Mouse (Mus musculus): ENCODE results near the gene Krt83.

Krt83 gene

GRCm38 (mm10) chr15:101479007-101479665, 12.2 kb downstream of the Krt83 start:
- DNase-seq (ENCODE audit: extremely low read depth, low read depth, low spot score), result no peak

- no peak for DNase-seq (ENCODE audit: extremely low read depth, low read depth, low spot score)
Measured at GRCm38 (mm10) chr15:101472952-101473528, 18.3 kb downstream of the Krt83 start, which contains the start of gene Krt86. Gene Krt86, plus strand, starts transcription at chr15:101473478.

- no peak for DNase-seq (ENCODE audit: extremely low read depth, low read depth, low spot score)
Measured at GRCm38 (mm10) chr15:101469093-101469492, 22.2 kb downstream of the Krt83 start.

- no peak for DNase-seq (ENCODE audit: extremely low read depth, low read depth, low spot score)
Measured at GRCm38 (mm10) chr15:101463651-101464050, 27.7 kb downstream of the Krt83 start, which contains the start of gene Krt81. Gene Krt81, minus strand, starts transcription at chr15:101463751.

- no peak for DNase-seq (ENCODE audit: extremely low read depth, low read depth, low spot score)
Measured at GRCm38 (mm10) chr15:101459283-101459682, 32.0 kb downstream of the Krt83 start.

GRCm38 (mm10) chr15:101458361-101458930, 32.9 kb downstream of the Krt83 start:
- DNase-seq (ENCODE audit: extremely low read depth, low read depth, low spot score), result no peak

- DNase-seq (ENCODE audit: extremely low read depth, low read depth, low spot score), result no peak
Measured at GRCm38 (mm10) chr15:101455891-101456290, 35.4 kb downstream of the Krt83 start.

- DNase-seq (ENCODE audit: extremely low read depth, low read depth, low spot score), result no peak
Measured at GRCm38 (mm10) chr15:101455292-101455691, 36.0 kb downstream of the Krt83 start.

- DNase-seq (ENCODE audit: extremely low read depth, low read depth, low spot score), result no peak
Measured at GRCm38 (mm10) chr15:101454774-101455173, 36.5 kb downstream of the Krt83 start.

GRCm38 (mm10) chr15:101453093-101453736, 38.1 kb downstream of the Krt83 start:
- DNase-seq (ENCODE audit: extremely low read depth, low read depth, low spot score), result no peak

- DNase-seq (ENCODE audit: extremely low read depth, low read depth, low spot score), result no peak
Measured at GRCm38 (mm10) chr15:101447444-101447843, 43.9 kb downstream of the Krt83 start, which contains the start of gene Krt88. Gene Krt88, plus strand, starts transcription at chr15:101447744.

GRCm38 (mm10) chr15:101446572-101446971, 44.7 kb downstream of the Krt83 start:
- DNase-seq (ENCODE audit: extremely low read depth, low read depth, low spot score), result no peak

GRCm38 (mm10) chr15:101440837-101441236, 50.5 kb downstream of the Krt83 start:
- no peak for DNase-seq (ENCODE audit: extremely low read depth, low read depth, low spot score)

GRCm38 (mm10) chr15:101438555-101438954, 52.8 kb downstream of the Krt83 start, which contains the start of gene Krt87:
Gene Krt87, minus strand, starts transcription at chr15:101438804.
- no peak for DNase-seq (ENCODE audit: extremely low read depth, low read depth, low spot score)

- DNase-seq (ENCODE audit: extremely low read depth, low read depth, low spot score), result no peak
Measured at GRCm38 (mm10) chr15:101436611-101437010, 54.7 kb downstream of the Krt83 start.
